Mouse (Mus musculus) liver (tissue): ENCODE data around the gene Mitf.
A peak's percentile ranks its signal among the peaks of the same experiment; 100 is the strongest.

Experiments
- DNase-seq: peaks from one replicate; pipeline ENCODE4 v3.0.0-alpha.2; 2020; ENCODE audit warnings: mixed read lengths

Mitf gene

DNA sequence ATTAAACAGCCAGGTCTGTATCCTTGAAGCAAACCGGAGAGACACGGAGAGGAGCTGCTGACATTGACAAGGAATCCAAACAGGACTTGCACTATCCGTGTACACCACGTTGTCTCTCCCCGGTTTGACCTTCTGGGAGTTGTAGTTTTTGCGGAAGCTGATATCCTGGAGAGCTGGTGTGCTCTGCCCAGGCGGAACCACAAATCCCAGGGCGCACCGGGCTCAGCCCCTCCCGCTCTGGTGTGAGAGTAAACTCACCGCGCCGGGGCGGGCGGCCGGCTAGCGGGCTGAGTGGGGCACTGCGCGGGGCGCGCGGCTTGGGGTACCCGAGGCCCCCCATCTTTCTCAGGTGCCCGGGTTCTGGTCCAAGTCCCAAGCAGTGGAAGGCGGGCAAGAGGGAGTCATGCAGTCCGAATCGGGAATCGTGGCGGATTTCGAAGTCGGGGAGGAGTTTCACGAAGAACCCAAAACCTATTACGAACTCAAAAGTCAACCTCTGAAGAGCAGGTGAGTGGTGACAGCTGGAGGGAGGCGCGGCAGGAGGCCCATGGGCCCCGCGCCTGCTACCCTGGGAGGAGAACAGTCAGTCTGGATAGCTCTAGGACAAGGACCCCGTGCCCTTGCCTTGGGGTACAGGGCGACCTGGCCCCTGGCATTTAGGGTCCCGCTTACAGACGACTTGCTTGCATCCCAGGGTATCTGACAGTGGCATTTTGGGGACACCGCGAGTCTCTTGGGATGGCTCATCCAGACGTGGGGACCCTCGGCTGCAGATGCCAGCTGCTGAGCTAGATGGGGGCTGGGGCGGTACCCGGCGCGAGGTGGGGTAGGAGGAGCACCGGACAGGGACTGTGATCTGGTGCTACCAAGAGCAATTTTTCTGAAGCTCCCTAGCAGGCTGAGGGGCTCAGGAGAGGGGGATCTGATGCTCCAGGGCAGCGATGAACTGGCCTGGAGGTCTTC lies at the start of gene Mitf:
Gene Mitf (plus strand): TSS at position 272 of the 963 bp plus-strand sequence.
- peak; percentile 87 for DNase-seq

GRCm38 (mm10) chr6:97757361-97757760 lies 49.5 kb upstream of the Mitf start:
- DNase-seq: no peak

DNA sequence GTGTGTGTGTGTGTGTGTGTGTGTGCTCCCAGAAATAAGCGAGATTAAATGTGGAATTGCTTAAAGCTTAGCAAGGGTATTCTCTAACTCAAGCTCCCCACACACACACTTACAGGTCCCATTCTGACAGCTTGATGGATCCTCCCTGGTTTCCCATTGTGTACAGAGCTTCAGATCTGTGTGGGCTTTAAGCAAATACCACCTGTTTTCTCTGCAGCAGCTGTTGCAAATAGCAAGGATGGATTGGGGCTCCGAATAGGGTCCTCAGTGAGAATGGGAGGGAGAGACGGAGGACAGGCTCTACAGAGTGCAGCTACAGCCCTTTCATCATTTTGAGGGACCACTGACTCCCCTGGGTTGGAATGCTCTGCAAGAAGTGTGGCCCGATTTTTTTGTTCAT lies 48.0 kb upstream of the Mitf start:
- DNase-seq: no peak

GRCm38 (mm10) chr6:97759301-97759700 lies 47.6 kb upstream of the Mitf start:
- DNase-seq: peak; percentile 57

GRCm38 (mm10) chr6:97761326-97761725 lies 45.5 kb upstream of the Mitf start:
- no peak for DNase-seq

DNA sequence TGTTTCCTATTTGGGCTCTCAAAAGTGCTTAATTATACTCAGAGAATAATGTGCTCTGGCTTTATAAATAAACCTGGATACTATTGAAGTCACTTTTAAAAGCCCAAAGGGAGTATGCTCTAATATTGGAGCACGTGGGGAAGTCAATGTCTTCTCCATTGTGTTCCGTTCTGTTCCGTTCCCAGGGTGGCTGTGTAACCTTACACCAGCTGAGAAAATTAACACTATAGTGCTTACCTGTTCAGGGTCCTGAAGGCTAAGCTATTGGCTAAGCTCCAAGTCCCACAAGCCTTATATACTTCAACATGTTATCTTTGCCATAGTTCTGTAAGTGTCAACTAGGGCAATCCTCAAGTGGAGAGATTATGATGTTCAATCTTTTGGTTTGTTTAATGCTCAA lies 42.9 kb upstream of the Mitf start:
- DNase-seq: no peak

DNA sequence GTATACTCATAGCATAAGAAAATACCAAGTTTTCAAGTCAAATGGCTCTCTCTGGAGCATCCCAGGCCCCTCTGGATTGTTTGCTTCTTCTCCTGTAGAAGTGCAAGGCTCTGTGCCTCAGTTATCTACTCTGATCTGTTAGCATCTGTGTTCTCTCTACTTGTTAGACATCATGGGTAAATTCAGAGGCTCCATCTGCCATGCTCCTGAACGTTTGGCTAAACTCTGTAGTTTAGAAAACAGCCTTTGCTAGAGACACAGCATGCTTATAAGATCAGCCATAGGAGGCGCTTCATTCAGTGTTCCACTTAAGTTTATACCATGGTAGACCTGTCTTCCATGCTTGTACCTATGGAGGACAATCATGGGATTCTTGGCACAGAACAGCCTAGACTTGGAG lies 39.0 kb upstream of the Mitf start:
- DNase-seq: no peak

- DNase-seq: no peak
Measured at GRCm38 (mm10) chr6:97769549-97769948, 37.3 kb upstream of the Mitf start.

- no peak for DNase-seq
Measured at GRCm38 (mm10) chr6:97781316-97781715, 25.5 kb upstream of the Mitf start.

- no peak for DNase-seq
Measured at GRCm38 (mm10) chr6:97782291-97782690, 24.6 kb upstream of the Mitf start.

DNA sequence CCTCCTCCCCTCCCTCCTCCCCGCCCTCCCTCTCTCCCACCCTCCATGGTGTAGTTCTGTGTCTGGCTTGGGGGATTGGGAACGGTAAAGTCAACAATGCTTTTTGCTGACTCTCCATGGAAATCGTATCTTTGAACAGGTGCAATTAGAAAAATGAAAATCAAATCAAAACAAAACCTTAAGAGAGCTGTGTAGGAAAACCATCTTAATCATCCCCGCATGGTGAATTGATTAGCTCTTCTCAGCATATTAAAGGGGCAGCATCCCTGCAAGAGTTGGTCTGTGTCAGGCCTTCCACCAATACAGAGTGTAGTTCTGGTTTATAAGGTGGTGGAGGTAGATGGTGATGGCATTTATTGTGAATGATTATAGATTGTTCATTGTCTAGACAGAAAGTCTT lies 20.0 kb upstream of the Mitf start:
- no peak for DNase-seq

- no peak for DNase-seq
Measured at GRCm38 (mm10) chr6:97788361-97788974, 18.4 kb upstream of the Mitf start.

DNA sequence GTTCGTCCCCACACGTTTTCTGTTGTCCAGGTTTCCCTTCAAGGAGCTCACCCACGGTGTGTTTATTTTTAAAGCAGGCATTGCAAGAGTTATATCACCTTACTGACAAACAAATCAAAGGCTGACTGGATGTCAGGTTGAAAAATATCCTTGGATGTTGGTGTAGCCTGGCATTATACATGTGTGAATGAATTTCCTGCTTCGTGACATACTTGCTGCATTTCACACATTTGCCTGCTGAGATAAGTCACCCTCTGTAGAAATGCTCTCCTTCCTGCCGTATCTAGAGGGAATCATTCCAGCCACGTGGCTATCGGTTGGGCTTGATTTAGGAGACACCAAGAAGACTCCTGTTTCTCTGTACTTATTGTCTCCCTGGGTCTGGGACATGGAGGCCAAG lies 17.2 kb upstream of the Mitf start:
- no peak for DNase-seq

DNA sequence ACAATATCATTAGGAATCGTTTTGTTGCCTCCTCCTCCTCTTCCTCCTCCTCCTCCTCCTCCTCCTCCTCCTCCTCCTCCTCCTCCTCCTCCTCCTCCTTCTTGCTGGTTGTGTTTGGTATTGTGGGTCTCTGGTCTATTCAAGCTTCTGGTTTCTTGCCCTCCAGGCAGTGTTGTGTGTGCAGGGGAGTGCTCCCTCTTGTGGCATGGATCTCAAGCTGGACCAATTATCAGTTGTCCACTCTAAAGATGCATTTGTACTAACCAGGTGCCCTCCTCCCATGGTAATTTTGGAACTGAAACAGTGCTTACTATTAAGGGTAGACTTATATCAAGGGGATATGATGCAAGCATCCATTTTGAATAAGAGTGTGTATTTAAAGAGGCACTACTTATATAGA lies 14.7 kb upstream of the Mitf start:
- no peak for DNase-seq

DNA sequence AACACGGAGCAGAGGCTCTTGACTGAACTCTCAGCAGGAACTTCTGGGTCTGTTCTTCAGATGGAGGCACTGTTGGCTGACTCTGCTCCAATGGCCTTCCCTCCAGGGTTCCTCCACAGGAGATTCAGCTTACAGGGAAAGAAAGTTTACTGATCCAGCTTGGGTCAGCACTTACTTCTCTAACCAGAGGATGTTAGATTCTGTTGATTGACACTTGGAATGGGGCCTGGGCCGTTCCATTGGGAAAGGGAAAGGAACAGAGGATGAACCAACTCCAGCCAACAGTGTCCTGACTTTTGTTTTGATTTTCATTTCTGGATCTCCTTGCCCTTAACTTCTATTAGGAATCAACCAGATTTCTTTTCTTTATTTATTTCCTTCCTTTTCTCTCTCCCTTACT lies 11.7 kb upstream of the Mitf start:
- no peak for DNase-seq

- no peak for DNase-seq
Measured at GRCm38 (mm10) chr6:97800615-97801014, 6.2 kb upstream of the Mitf start.

- no peak for DNase-seq
Measured at GRCm38 (mm10) chr6:97806051-97806450, 801 bp upstream of the Mitf start.

DNA sequence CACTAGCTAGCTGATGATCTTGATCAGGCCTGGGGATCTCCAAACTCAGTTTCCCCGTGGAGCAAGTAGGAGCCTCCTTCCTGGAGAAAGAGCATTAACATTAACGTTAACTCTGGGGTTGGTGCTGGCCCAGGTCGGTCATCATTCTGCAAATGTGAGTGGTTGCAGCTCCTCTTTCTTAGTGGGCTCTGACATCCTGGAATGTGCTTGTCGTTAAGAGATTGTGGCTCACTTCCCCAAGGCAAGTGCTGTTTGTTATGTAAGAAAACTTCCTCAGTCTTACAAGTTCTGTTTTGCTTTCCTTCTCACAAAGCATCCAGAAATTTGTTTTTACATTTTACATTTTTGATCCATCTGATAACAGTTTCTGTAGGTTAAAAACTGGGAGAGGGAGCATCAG lies 7.3 kb downstream of the Mitf start:
- no peak for DNase-seq

- DNase-seq: no peak
Measured at GRCm38 (mm10) chr6:97815723-97816122, 8.9 kb downstream of the Mitf start.

GRCm38 (mm10) chr6:97816806-97817205 lies 10.0 kb downstream of the Mitf start:
- DNase-seq: no peak

- no peak for DNase-seq
Measured at GRCm38 (mm10) chr6:97818128-97818527, 11.3 kb downstream of the Mitf start.

GRCm38 (mm10) chr6:97818948-97819347 lies 12.1 kb downstream of the Mitf start:
- DNase-seq: no peak

DNA sequence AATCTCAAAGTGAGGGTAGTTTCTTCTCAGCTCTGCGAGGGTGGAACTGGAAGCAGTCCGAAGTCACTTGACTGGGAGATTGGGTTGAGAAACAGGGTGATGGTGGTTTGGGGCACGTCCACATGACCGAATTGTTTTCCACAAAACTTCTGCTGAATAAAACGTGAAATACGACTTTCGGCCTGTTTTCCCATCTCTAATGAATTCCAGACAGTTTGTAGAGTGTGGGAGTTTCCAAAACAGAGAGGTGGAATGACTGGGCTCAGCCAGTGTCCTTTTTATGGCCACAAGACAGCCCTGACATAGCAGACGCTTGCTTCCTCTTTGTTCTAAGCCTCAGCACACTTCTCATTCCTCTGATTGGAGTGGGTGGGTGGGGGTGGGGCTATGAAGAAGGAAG lies 13.7 kb downstream of the Mitf start:
- DNase-seq: peak; percentile 5

DNA sequence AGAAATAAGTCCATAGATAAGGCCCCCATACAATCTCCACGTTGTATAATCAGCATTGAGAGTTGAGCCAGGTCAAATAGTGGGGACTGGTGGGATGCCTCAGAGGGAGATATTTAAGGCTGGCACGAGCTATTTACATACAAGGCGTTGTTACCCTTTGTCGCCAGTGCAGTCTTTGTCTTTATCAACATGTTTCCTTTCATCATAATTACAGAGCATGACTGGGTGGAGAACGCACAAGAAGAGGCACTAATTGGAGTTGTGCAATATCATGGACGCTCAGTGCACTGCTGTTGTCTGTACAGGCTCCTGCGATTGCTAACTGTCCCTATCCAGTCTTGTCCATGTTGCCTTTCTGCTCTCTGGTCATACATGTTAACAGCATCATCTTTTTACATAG lies 15.0 kb downstream of the Mitf start:
- DNase-seq: no peak
